Mouse (Mus musculus): Measurements from ENCODE around the gene Ddhd1.

Ddhd1 gene

DNA sequence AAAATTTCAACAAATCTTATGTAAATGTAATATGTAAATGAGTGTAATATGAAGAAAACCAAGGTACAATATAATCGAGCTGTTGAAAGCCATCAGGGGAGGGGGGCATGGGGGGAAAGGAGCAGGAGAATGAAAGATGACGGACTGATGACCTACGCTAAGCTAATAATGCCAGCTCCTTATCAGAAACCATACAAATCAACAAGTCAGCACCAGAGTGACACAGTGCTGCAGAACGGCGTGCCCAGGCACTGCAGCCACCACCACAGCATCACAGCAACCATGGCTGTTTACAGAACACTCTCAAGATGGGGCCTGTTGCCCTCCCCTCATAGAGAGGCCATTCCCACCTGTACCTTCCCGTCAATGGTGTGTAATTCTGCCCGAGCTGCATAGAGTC is 10.8 kb downstream of the Ddhd1 start:
- in situ Hi-C loops (cut with MseI, MboI) = no loop called here

DNA sequence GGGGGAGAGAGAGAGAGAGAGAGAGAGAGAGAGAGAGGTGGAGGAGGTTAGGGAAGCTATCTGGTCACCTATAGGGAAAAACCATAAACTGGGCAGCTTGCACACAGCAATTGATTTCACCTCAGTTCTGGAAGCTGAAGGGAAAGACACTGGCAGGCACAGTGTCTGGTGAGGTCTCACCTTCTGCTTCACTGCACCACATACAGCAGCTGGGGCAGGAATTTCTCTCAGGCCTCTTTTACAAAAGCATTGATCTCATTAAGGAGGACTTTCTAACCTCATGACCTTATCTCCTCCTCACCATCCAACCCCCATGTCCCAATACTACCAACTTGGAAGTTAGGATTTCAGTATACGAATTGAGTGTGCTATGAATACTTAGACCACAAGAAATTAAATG is 13.2 kb downstream of the Ddhd1 start:
- in situ Hi-C loops (cut with MseI, MboI) = no loop called here

- in situ Hi-C loops (cut with MseI, MboI) = no loop called here
These were observed 13.7 kb downstream of the Ddhd1 start for GRCm38 (mm10) chr14:45644202-45644601.

DNA sequence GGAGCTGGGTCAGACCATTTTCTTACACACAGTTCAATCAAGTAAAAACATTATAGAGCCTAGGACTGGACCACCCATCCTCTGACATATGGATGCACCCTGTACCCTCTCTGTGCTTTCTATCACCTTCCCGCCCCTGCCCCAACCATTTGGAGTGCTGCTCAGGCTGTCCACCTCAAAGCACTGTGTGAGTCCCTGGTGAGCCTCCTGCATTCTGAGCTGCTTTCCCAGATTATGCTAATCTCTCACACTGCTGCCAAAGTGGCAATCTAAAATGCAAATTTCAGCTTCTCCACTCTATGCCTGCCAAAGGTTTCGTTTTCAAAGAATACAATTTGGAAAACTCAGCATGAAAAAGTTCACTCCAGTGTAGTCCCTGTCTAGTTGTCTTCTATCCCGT is 14.5 kb downstream of the Ddhd1 start:
- in situ Hi-C loops (cut with MseI, MboI) = no loop called here

DNA sequence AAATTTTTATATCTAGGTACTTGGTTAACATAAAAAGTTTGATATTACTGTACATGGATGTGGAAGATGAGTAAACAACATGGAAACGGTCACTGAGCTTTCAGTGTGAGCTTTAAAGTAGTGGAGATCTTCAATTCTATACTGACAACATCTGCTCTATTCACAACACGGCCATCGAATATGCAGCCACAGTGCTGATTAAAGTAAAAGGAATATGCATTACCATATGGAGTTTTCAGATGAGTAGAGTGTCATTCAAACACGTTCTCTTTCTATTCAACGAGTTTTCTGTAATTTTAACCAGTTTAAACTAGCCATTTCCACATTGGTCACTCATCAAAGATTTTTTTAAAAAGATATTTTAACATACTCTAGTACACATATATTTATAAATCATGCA is 15.1 kb downstream of the Ddhd1 start:
- in situ Hi-C loops (cut with MseI, MboI) = no loop called here

- in situ Hi-C loops (cut with MseI, MboI) = no loop called here
These were observed 15.7 kb downstream of the Ddhd1 start for GRCm38 (mm10) chr14:45642217-45642616.

DNA sequence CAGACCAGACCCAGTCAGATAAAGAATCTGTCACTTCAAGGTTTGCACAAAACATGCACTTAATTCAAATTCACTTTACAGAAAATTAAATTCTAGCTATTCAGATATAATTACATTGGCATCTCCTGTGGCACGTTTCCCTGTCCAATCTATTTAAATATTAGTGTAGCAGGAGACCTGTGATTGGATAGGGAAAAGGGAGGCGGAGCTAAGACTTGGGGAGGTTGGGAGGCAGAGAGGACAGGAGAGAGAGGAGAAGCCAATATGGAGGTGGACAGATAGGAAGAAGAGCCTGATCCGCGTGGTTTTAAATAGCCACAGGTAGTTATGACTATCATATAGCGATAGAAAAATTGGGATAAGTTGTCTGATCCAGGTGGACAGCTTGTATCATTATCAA is 19.2 kb downstream of the Ddhd1 start:
- in situ Hi-C loops (cut with MseI, MboI) = no loop called here

DNA sequence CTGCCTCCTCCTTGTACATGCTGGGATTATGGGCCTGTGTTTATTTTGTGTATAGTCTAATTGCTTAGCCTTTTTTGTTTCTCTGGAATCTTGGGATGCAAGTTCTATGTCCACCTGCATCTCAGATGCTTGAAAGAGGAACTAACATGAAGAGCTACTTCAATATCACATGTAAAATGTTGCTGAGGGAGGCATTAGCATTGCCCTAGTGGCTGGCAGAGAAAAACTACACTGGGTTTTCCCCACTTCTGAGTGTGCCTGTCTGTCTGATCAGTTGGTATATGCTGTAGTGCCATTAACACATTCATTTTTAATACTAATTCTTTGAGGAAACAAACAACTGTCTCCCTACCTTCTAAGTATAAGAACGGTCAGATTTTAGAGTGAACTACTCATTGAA is 22.4 kb downstream of the Ddhd1 start:
- in situ Hi-C loops (cut with MseI, MboI) = no loop called here

- in situ Hi-C loops (cut with MseI, MboI) = no loop called here
These were observed 25.0 kb downstream of the Ddhd1 start for GRCm38 (mm10) chr14:45632756-45633537.

GRCm38 (mm10) chr14:45630544-45630943 is 27.4 kb downstream of the Ddhd1 start:
- in situ Hi-C loops (cut with MseI, MboI) = no loop called here

- in situ Hi-C loops (cut with MseI, MboI) = no loop called here
These were observed 28.0 kb downstream of the Ddhd1 start for GRCm38 (mm10) chr14:45629938-45630337.

GRCm38 (mm10) chr14:45618351-45618750 is 39.6 kb downstream of the Ddhd1 start:
- in situ Hi-C loops (cut with MseI, MboI) = no loop called here

GRCm38 (mm10) chr14:45616526-45616925 is 41.4 kb downstream of the Ddhd1 start:
- in situ Hi-C loops (cut with MseI, MboI) = no loop called here

GRCm38 (mm10) chr14:45615776-45616175 is 42.2 kb downstream of the Ddhd1 start:
- in situ Hi-C loops (cut with MseI, MboI) = no loop called here

DNA sequence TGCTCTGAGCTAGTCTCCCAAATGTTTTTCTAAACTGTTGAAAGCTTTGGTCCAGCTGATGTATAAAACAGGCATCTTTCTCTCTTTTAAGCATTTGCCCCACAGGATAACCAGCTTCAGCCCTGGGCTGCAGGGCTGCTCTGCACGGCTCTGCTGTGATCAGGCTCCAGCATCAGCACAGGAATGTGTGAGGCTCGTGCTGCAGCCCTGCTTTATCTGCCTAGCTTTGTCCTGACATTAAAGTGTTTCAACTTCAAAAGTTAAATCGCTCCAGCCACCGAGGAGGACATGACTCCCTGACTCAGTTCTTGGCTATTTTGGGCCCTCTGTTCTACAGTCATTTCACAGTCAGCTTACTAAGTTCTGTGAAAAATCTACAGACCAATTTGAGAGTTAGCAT is 43.1 kb downstream of the Ddhd1 start:
- in situ Hi-C loops (cut with MseI, MboI) = no loop called here

GRCm38 (mm10) chr14:45614406-45614805 is 43.5 kb downstream of the Ddhd1 start:
- in situ Hi-C loops (cut with MseI, MboI) = no loop called here

DNA sequence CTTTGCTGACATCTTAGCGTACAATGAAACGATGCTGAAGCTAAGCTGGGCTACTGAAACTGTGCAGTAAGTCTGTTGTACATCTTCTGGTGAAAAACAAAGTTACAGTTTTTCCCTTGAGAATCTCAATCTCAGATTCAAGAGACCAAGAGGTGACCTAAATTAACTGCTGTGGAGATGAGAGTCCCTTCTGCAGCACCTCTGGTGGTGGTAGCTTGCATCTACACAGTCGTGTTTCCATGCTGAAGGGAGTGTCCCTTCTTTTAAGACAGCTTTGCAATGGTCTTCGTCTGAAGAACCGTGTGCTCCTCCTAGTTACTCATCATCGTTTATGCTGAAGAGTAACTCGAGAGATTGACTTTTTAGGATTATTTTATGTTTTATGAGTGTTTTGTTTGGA is 46.3 kb downstream of the Ddhd1 start:
- in situ Hi-C loops (cut with MseI, MboI) = no loop called here

DNA sequence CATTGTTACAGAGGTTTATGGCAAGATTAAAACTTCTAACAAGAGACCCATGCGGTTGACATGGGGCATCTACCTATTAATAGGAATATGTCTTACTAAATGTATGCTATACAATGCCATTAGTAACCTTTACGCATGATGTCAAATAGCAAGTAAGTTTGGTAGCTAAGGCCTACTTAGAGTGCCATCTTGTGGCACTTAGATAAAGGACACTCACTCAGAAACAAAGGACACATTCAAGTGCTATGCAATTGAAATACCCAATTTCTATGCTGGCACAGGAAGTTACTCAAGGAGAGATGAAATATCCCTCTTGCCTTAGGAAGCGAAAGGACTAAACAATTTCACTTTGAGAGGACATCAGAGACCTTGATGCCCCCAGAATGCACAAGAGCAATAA is 55.9 kb downstream of the Ddhd1 start:
- in situ Hi-C loops (cut with MseI, MboI) = no loop called here

- in situ Hi-C loops (cut with MseI, MboI) = no loop called here
These were observed 57.4 kb downstream of the Ddhd1 start for GRCm38 (mm10) chr14:45600587-45600986.

DNA sequence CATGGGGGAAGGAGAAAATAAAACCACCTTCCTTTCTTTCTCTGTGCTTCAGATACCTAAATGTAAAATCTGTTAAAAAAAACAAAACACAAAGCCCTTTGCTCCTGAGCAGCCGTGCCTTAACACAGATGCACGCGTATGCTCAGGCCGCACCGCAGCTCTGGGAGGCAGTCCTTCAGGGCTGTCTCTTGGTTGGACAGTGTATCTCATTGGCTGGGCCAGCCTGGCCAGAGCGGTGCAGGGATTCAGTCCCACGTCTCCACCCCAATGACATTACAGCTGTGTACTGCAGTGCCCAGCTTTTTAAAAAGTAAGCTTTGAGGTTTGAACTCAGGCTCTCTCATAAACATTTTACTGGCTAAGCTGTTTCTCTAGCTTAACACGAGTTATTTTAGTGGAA is 60.1 kb downstream of the Ddhd1 start:
- in situ Hi-C loops (cut with MseI, MboI) = no loop called here

DNA sequence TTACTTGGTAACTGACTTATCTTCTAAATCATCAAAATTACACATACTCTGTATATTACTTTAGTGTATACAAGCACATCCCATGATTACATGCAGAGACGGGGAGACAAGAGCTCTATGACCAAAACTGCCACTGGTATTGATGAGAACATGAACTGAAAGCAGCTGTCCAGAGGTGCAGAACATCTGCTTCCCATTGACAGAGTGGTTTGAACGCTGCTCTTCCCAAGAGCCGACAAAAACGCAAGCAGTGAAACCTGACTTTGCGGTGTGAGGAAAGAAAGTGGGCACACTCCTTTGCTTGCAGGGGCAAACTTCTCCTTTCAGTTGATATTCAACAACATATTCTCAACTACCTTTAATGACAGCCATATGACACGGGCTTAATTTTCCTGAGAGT is 64.7 kb downstream of the Ddhd1 start:
- in situ Hi-C loops (cut with MseI, MboI) = no loop called here

DNA sequence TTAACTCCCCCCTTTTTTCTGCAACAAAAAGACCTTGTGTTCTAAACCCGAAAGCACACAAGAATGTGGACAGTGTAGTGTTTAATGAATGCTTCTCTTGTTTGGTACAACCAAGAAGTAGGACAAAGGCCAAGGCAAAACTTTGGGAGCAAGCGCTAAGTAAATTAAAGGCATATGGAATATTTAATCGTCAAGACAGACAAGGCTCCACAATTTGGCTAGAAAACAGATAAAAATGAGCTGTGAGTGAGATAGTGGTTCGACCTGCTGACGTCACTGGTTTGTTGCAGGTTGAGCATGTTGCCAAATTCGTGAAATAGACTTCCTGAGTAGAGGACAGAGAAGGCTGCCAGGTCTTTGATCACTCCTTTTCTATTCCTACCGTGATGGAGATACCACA is 69.5 kb downstream of the Ddhd1 start:
- in situ Hi-C loops (cut with MseI, MboI) = no loop called here

GRCm38 (mm10) chr14:45587536-45587935 is 70.4 kb downstream of the Ddhd1 start:
- in situ Hi-C loops (cut with MseI, MboI) = no loop called here

GRCm38 (mm10) chr14:45583494-45584027 is 74.4 kb downstream of the Ddhd1 start:
- in situ Hi-C loops (cut with MseI, MboI) = no loop called here

All from mouse trophoblast stem cell (cell line).